Mouse (Mus musculus) 3T3-L1 (cell line): ENCODE results near the gene Klhdc1.

Source experiments
- DNase-seq: peaks from one replicate; pipeline ENCODE4 v3.0.0-alpha.2; 2015; ENCODE audit warnings: low read depth, low spot score

Klhdc1 gene

GRCm38 (mm10) chr12:69296511-69297410, 55.8 kb downstream of the Klhdc1 start, which contains the start of gene Klhdc2:
TSS of gene Klhdc2 (plus strand) at chr12:69296681.
- peak; percentile 91 for DNase-seq

GRCm38 (mm10) chr12:69297411-69298150, 56.6 kb downstream of the Klhdc1 start:
- DNase-seq: peak; percentile 51

- DNase-seq: peak; percentile 49
Measured at GRCm38 (mm10) chr12:69298281-69298680, 57.3 kb downstream of the Klhdc1 start.

- no peak for DNase-seq
Measured at GRCm38 (mm10) chr12:69299231-69299630, 58.3 kb downstream of the Klhdc1 start.

- no peak for DNase-seq
Measured at GRCm38 (mm10) chr12:69299831-69300230, 58.9 kb downstream of the Klhdc1 start.

GRCm38 (mm10) chr12:69300391-69300790, 59.4 kb downstream of the Klhdc1 start:
- no peak for DNase-seq

- DNase-seq: no peak
Measured at GRCm38 (mm10) chr12:69302171-69302570, 61.2 kb downstream of the Klhdc1 start.

- peak; percentile 57 for DNase-seq
Measured at GRCm38 (mm10) chr12:69304051-69304450, 63.1 kb downstream of the Klhdc1 start.

- no peak for DNase-seq
Measured at GRCm38 (mm10) chr12:69306333-69306732, 65.4 kb downstream of the Klhdc1 start.

GRCm38 (mm10) chr12:69309659-69310058, 68.7 kb downstream of the Klhdc1 start:
- no peak for DNase-seq

- no peak for DNase-seq
Measured at GRCm38 (mm10) chr12:69318431-69318830, 77.5 kb downstream of the Klhdc1 start.

- no peak for DNase-seq
Measured at GRCm38 (mm10) chr12:69331187-69331586, 90.2 kb downstream of the Klhdc1 start.

GRCm38 (mm10) chr12:69332147-69332546, 91.2 kb downstream of the Klhdc1 start:
- no peak for DNase-seq

- DNase-seq: peak; percentile 76
Measured at GRCm38 (mm10) chr12:69333547-69333946, 92.6 kb downstream of the Klhdc1 start.
